Mouse (Mus musculus) gastrocnemius, adult 18-20 months (tissue): ENCODE results near the gene Gm5168. TPM values are rescaled to one million over a fixed set of nuclear protein-coding genes. Genes with fewer than 3 reads are reported as not detected.
"Not testable (repeated sequence)": the region's sequence is repeated elsewhere in the genome, so short reads cannot be mapped to it uniquely, and the experiment has no call there.

Experiments
- DNase-seq: peaks from one replicate; pipeline ENCODE4 v3.0.0; 2021; ENCODE audit warnings: low spot score
- long read RNA-seq, 2 experiments: library from polyadenylated mRNA; stranded (forward); transcript quantifications; one replicate each; pipeline ENCODE4 v2.0.0; 2021
- total RNA-seq, 2 experiments: library from RNA; stranded (reverse); gene quantifications; 2 replicates each; pipeline ENCODE4 v1.2.3; 2021

The Gm5168 gene
- total RNA-seq: not detected
- long read RNA-seq, experiment 1: 0 reads
- long read RNA-seq, experiment 2: 0 reads

DNA sequence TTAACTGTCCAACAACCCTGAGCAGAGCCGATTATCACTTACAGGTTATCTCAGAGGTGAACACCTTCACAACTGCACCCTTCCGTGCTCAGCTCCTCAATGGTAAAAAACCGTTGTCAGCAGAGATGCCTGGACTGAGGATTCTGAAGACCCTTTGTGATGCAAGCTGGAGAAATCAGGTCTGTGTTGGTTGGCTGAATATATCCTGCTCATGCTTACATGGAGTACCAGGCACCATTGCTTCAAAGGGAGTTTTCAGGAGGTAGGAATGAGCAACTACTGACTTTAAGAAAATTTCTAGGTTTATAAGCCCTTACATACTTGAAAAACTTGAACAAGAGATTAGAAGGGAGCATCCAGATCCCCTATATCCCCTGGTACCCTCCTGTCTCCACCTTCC lies at the start of gene Gm5168:
Gene Gm5168, minus strand, starts transcription at position 101 of the 400 bp plus-strand sequence.
- not testable (repeated sequence) for DNase-seq

Other genes with a start within 250 kb of the Gm5168 start
- not detected for gene Gm2012, start 180.3 kb upstream of the Gm5168 start, total RNA-seq